Mouse (Mus musculus) kidney, embryonic 16.5 days (tissue): ENCODE results near the gene Hcst. TPM values are rescaled to one million over a fixed set of nuclear protein-coding genes. Genes with fewer than 3 reads are reported as not detected.
A peak's percentile ranks its signal among the peaks of the same experiment; 100 is the strongest.

Experiments
- ATAC-seq: fragments of 200-750 bp; cut with Nextera tagmentation; 2 replicates; pipeline ENCODE4 v1.8.0; 2017; ENCODE audit warnings: moderate TSS enrichment; ENCODE audit not compliant: low FRiP score, low TSS enrichment
- H3K27ac ChIP-seq: fragments of 300-500 bp; sonication (generic); 2 replicates; pipeline ENCODE4 v1.5.1; 2014; ENCODE audit warnings: low read length
- H3K27me3 ChIP-seq: fragments of 300-500 bp; sonication (generic); 2 replicates; pipeline ENCODE4 v1.6.1; 2014; ENCODE audit warnings: low read length, control low read depth, mixed read lengths; ENCODE audit not compliant: insufficient read depth
- H3K36me3 ChIP-seq: fragments of 300-500 bp; sonication (generic); 2 replicates; pipeline ENCODE4 v1.6.1; 2014; ENCODE audit warnings: low read length, control low read depth, mixed read lengths; ENCODE audit not compliant: insufficient read depth
- H3K4me1 ChIP-seq: fragments of 300-500 bp; sonication (generic); 2 replicates; pipeline ENCODE4 v1.6.1; 2014; ENCODE audit warnings: low read length, control low read depth, mixed read lengths; ENCODE audit not compliant: insufficient read depth
- H3K4me2 ChIP-seq: fragments of 300-500 bp; sonication (generic); replicated peaks from 2 replicates; pipeline ENCODE4 v1.6.1; 2014; ENCODE audit warnings: low read depth, low read length
- H3K4me3 ChIP-seq: fragments of 300-500 bp; sonication (generic); 2 replicates; pipeline ENCODE4 v1.5.1; 2014; ENCODE audit warnings: mild to moderate bottlenecking, low read length
- H3K9ac ChIP-seq: fragments of 300-500 bp; sonication (generic); replicated peaks from 2 replicates; pipeline ENCODE4 v1.6.1; 2014; ENCODE audit warnings: low read length
- H3K9me3 ChIP-seq: fragments of 300-500 bp; sonication (generic); 2 replicates; pipeline ENCODE4 v1.6.1; 2016; ENCODE audit warnings: low read length, control low read depth
- WGBS: fragments of 180-500 bp; shearing (Covaris S2); extraction: QIAGEN DNeasy Blood & Tissue Kit; methylation state at CpG from one replicate; pipeline ENCODE4 v1.1.7; 2014; 5-methylcytosine and 5-hydroxymethylcytosine counted together
- polyA plus RNA-seq: library from polyadenylated mRNA; unstranded; fragments of >200 nt; fragmentation: Nextera tagmentation; extraction: Ambion mirVana; gene quantifications from 2 replicates; pipeline ENCODE4 v1.2.1, GENCODE M21; 2015

Hcst gene
- polyA plus RNA-seq, 1 experiment from 2014 or later = 0.84 TPM

DNA sequence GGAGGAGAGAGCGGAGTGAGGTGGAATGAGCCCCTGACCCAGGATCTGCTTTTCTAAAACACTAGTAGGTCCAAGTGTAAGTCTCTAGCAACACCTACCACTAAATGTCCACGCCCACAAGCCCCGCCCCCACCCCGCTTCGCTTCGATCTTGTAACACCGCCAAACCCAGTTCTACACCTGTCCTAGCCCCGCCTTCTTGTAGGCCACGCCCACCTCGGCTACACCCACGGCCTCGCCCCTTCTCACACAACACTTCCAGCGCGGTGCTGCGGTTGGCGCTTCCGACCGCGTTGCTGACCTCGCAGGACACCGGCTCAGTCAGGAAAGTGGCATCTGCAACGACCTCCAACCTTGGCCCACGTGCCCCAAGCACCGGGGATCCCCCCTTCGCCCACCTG is 34.1 kb upstream of the Hcst start:
- ATAC-seq = peak; percentile 55; the same call in 1 of the 2 replicates
- H3K9me3 ChIP-seq = no peaks in the 10 kb centered on the region
- WGBS = 2% methylated on average over 25 of the region's 25 CpGs
- H3K27me3 ChIP-seq = peaks cover 68% of the 10 kb centered on the region
- H3K9ac ChIP-seq = no peak overlapping the region
- peak overlapping the region; percentile 24; the same call in 1 of the 2 replicates for H3K4me3 ChIP-seq
- H3K4me1 ChIP-seq = peaks cover 17% of the 10 kb centered on the region; the same call in 1 of the 2 replicates
- H3K4me2 ChIP-seq = peak overlapping the region; percentile 44
- no peaks in the 10 kb centered on the region for H3K36me3 ChIP-seq
- no peak overlapping the region for H3K27ac ChIP-seq

DNA sequence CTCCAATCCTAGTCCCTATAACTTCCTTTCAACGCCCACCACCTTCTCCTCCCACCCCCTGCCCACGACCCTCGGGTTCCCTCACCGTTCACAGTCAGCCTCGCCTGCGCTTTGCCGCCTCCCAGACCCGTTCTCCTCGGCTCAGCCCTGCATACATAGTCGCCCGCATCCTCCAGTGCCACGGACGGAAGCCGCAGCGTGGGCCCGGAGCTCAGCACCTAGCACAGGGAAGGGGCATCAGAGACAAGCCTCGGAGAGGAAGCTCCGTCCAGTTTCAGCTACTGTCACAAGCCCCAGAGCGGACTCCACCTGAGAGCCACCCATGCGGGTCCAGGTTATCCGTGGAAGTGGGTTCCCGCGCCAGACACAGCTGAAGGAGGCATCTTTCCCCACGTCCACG is 33.7 kb upstream of the Hcst start:
- H3K36me3 ChIP-seq = no peaks in the 10 kb centered on the region
- H3K4me3 ChIP-seq = no peak overlapping the region
- H3K9me3 ChIP-seq = no peaks in the 10 kb centered on the region
- H3K4me1 ChIP-seq = peaks cover 17% of the 10 kb centered on the region; the same call in 1 of the 2 replicates
- 15% methylated on average over 25 of the region's 25 CpGs for WGBS
- no peak for ATAC-seq
- no peak overlapping the region for H3K27ac ChIP-seq
- peaks cover 63% of the 10 kb centered on the region for H3K27me3 ChIP-seq
- peak overlapping the region; percentile 44 for H3K4me2 ChIP-seq
- no peak overlapping the region for H3K9ac ChIP-seq

DNA sequence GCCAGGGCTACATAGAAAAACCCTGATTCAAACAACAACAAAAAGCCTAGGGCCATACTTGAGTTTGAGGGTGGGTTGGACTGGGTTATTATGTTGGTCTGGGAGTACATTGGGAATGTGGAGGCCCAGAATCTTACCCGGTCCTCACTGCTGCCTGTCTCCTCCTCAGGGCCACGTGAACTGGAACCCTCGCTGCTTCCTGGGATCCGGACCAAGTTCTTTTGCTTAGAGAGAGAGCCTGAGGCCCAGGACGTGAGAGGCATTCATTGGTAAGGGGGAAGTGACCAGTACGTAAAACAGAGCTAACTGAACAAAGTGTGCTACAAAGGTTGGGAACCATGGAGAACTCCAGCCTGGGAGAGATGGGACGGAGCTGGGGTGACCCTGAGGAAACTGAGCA is 30.6 kb upstream of the Hcst start:
- WGBS = 71% methylated on average over 7 of the region's 7 CpGs
- Histone ChIP-seq H3K27me3 (peaks cover 42% of the 10 kb centered on the region), H3K36me3 (no peaks in the 10 kb centered on the region), H3K4me3 (no peak overlapping the region), H3K9me3 (no peaks in the 10 kb centered on the region; the same call in 1 of the 2 replicates), H3K27ac (no peak overlapping the region), H3K4me2 (no peak overlapping the region), H3K4me1 (peaks cover 13% of the 10 kb centered on the region; the same call in 1 of the 2 replicates), H3K9ac (no peak overlapping the region)
- ATAC-seq = no peak

DNA sequence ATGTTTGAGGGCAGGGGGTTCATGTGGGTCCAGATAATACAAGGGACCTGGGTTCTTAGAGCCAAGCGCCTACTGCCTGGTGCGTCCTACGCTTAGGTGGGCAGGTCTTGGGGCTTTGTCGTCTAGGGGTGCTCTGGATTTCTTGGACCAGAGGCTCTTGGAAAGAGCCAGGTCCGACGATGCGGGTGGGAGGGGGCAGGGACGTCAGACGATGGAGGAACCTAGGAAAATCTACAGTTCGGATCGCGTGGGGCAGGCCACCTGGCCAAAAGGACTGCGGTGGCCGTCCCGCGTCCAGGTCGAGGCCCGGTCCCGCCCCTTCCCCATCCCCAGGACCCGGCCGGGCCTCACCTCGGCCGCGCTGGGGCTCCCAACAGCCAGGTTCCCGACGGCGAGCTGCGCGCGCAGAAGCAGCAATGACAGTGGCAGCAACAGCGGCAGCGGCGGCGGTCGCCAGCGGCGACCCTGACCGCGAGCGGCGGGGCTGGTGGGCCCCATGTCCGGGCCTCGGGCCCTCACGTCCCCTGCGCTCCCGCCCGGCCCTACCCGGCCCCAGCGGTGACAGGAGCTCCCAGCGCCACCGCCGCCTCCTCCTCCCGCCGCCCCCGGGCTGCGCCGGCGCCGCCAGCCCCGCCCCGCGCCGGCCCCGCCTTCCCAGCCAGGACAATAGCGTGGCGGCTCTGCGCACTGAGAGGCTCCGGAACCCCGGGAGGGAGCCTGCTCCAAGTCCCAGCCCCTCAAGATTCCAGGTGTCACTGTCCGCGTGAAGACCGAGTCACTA is 25.5 kb upstream of the Hcst start, which contains the start of gene Aplp1:
Gene Aplp1, minus strand, starts transcription at position 565 of the 781 bp plus-strand sequence.
- no peaks in the 10 kb centered on the region; the same call in 1 of the 2 replicates for H3K9me3 ChIP-seq
- under 1% methylated on average over 57 of the region's 72 CpGs for WGBS

DNA sequence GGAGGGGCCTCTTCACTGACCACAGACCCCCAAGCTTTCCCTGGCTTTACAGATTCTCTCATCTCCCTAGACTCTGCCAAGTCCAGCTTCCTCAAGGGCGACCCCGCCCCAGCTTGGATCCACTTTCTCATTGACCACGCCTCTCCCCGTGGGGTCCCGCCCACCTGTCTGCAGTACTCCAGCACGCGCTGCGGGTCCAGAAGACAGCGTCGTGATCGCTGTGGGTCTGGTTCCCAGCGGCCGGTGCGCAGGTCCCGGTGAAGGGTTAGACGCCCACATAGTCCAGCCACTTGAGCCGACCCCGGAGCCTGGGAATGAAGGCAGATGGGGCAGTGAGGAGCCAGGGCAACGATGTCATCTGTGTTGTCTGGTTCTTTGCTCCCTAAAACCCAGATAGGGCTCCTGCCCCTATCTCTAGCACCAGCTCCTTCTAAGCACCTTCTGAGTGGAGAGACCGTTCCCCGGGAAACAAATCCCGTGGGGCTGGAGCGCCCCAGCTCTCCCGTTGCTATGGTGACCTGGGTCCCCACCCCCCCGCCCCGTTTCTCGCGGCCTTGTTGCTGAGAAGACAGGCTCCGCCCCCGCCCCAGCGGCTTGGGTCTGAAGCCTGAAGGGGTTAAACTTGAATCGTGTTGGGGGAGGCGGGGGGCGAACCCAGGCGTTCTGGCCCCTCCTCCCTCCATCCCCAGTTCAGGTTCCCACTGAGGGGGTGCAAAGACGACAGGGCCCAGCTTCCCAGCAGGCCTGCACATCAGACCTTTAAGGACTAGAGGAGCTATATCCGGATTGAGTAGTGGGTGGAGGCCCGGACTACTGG is 24.7 kb upstream of the Hcst start:
- H3K9me3 ChIP-seq = no peaks in the 10 kb centered on the region; the same call in 1 of the 2 replicates
- H3K27me3 ChIP-seq = peaks cover 9% of the 10 kb centered on the region; the same call in 1 of the 2 replicates
- H3K27ac ChIP-seq = no peak overlapping the region
- peak overlapping the region; percentile 66 for H3K4me3 ChIP-seq
- peak overlapping the region; percentile 65 for H3K9ac ChIP-seq
- H3K36me3 ChIP-seq = no peaks in the 10 kb centered on the region
- ATAC-seq = peak; percentile 39; the same call in 1 of the 2 replicates
- under 1% methylated on average over 37 of the region's 38 CpGs for WGBS
- H3K4me1 ChIP-seq = peaks cover 22% of the 10 kb centered on the region
- peak overlapping the region; percentile 88 for H3K4me2 ChIP-seq

More for the DNA sequence above, 25.5 kb upstream of the Hcst start, which contains the start of gene Aplp1:
- H3K27me3 ChIP-seq = peaks cover 9% of the 10 kb centered on the region; the same call in 1 of the 2 replicates
- peak; percentile 77 for ATAC-seq
- H3K4me3 ChIP-seq = peak within 1 kb of the TSS; percentile 66
- H3K27ac ChIP-seq = no peak within 1 kb of the TSS
- H3K36me3 ChIP-seq = no peaks in the 10 kb centered on the region
- peak within 1 kb of the TSS; percentile 65 for H3K9ac ChIP-seq
- H3K4me2 ChIP-seq = peak within 1 kb of the TSS; percentile 88
- H3K4me1 ChIP-seq = peaks cover 22% of the 10 kb centered on the region

DNA sequence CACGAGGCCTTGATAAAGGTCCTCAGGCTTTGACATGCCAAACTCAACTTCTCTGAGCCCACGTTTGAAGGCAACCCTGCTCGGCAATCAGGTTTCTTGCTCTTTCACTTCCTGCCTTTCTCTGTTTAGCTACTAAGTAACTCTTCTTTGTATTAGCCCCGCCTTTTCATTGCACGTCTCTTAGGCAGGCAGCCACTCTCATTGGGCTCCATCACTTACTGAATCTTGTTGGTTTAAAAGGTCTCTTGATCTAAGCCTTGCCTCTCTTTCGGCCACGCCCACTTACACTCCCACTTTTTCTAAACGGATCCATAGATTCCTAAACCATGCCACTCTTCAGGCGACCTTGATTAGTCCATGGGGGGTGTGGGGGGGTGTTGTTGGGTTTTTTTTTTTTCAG is 24.0 kb upstream of the Hcst start:
- no peaks in the 10 kb centered on the region; the same call in 1 of the 2 replicates for H3K9me3 ChIP-seq
- H3K36me3 ChIP-seq = no peaks in the 10 kb centered on the region
- peaks cover 9% of the 10 kb centered on the region; the same call in 1 of the 2 replicates for H3K27me3 ChIP-seq
- peak overlapping the region; percentile 88 for H3K4me2 ChIP-seq
- H3K27ac ChIP-seq = no peak overlapping the region
- ATAC-seq = no peak
- H3K4me3 ChIP-seq = peak overlapping the region; percentile 66; the same call in 1 of the 2 replicates
- 22% methylated on average over 9 of the region's 9 CpGs for WGBS
- H3K4me1 ChIP-seq = peaks cover 22% of the 10 kb centered on the region
- no peak overlapping the region for H3K9ac ChIP-seq

DNA sequence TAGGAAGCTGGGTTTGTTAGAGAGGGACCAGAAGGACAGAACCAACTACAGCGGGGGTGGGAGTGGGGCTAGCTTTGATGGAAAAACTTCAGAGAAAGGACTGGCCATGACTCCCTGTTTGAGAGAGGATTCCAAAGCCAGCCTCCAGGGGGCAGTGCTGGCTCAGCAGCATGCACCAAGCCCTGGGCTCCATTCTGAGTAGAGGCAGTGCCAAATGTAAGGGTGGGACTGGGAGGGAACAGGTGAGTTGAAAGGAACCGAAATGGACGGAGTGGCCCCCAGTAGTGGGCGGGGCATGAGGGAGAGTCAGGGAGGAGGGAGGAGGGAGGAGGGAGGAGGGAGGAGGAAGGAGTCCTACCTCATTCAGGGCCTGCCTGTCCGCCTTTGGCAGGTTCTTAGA is 21.0 kb upstream of the Hcst start:
- Histone ChIP-seq H3K4me3 (no peak overlapping the region), H3K9ac (no peak overlapping the region), H3K9me3 (no peaks in the 10 kb centered on the region), H3K4me2 (no peak overlapping the region), H3K27me3 (peaks cover 15% of the 10 kb centered on the region), H3K27ac (no peak overlapping the region), H3K4me1 (peaks cover 22% of the 10 kb centered on the region), H3K36me3 (no peaks in the 10 kb centered on the region)
- WGBS = 29% methylated on average over 3 of the region's 5 CpGs
- ATAC-seq = no peak

DNA sequence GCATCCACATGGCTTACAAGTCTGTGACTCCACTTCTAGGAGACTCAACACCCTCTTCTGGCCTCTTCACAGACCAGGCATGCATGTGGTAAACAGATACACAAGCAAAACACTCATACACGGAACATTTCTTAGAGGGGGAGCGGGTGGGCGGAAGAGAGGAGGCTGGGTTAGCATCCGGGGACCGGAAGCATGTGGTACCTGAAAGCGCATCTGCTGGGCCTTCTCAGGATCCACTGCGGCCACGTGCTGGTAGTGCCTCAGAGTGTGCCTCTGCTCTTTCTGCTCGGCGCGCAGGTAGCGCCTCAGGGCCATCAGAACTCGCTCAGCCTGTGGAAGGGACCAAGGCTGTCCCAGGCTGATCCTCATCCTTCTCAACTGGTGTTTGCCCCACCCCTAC is 20.1 kb upstream of the Hcst start:
- Histone ChIP-seq H3K27me3 (peaks cover 15% of the 10 kb centered on the region), H3K4me1 (peaks cover 18% of the 10 kb centered on the region), H3K36me3 (no peaks in the 10 kb centered on the region), H3K9ac (no peak overlapping the region), H3K9me3 (no peaks in the 10 kb centered on the region), H3K27ac (no peak overlapping the region), H3K4me2 (no peak overlapping the region), H3K4me3 (no peak overlapping the region)
- ATAC-seq = no peak
- 79% methylated on average over 13 of the region's 13 CpGs for WGBS

DNA sequence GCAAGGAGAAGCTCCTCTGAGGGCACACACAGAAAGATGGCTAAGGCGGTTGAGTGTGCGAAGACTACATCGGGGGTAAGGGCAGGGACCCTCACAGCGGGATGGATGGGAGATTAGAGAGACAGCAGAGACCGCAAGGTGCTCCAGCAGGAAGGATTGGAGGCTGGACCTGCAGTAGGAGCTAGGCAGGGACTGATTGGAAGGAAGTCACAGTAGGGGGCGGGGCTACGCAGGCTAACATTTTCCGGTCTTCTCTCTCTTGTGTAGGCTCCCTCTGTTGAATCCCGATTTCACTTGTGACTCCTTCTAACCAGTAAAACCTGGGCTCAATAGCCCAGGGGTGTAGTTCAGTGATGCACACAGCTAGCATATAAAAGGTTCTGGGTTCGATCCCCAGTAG is 17.2 kb upstream of the Hcst start:
- H3K9me3 ChIP-seq = no peaks in the 10 kb centered on the region
- no peak overlapping the region for H3K4me3 ChIP-seq
- H3K36me3 ChIP-seq = no peaks in the 10 kb centered on the region
- no peak overlapping the region for H3K4me2 ChIP-seq
- H3K4me1 ChIP-seq = 0 out of 2 replicates have a peak, but pooled peaks cover 3% of the 10 kb centered on the region
- no peak for ATAC-seq
- H3K27me3 ChIP-seq = peaks cover 15% of the 10 kb centered on the region
- H3K27ac ChIP-seq = no peak overlapping the region
- 18% methylated on average over 10 of the region's 10 CpGs for WGBS
- no peak overlapping the region for H3K9ac ChIP-seq
